Mouse (Mus musculus) skeletal muscle tissue, adult 2 months (tissue): ENCODE measurements around the gene Cldn15.

Experiments used
- DNase-seq: peaks from one replicate; pipeline ENCODE4 v3.0.0-alpha.2; 2012; ENCODE audit warnings: low read depth, low spot score

The Cldn15 gene

GRCm38 (mm10) chr5:136980974-136981373, 14.6 kb downstream of the Cldn15 start:
- no peak for DNase-seq

- DNase-seq, result no peak
Measured at GRCm38 (mm10) chr5:136982338-136982930, 16.0 kb downstream of the Cldn15 start.

- no peak for DNase-seq
Measured at GRCm38 (mm10) chr5:136984828-136985227, 18.4 kb downstream of the Cldn15 start.

- DNase-seq, result peak; percentile 99
Measured at GRCm38 (mm10) chr5:136986695-136987137, 20.3 kb downstream of the Cldn15 start, which contains the start of gene Plod3. Plod3 (plus strand) TSS chr5:136987019.

- peak; percentile 57 for DNase-seq
Measured at GRCm38 (mm10) chr5:136987138-136987933, 20.9 kb downstream of the Cldn15 start.

GRCm38 (mm10) chr5:136987934-136988271, 21.5 kb downstream of the Cldn15 start, which contains the start of gene Znhit1:
Znhit1 (minus strand) TSS chr5:136988021.
- DNase-seq, result no peak

- DNase-seq, result no peak
Measured at GRCm38 (mm10) chr5:136988420-136988819, 22.0 kb downstream of the Cldn15 start.

- DNase-seq, result no peak
Measured at GRCm38 (mm10) chr5:136989801-136990200, 23.4 kb downstream of the Cldn15 start.

- DNase-seq, result no peak
Measured at GRCm38 (mm10) chr5:136999449-136999848, 33.0 kb downstream of the Cldn15 start.

- no peak for DNase-seq
Measured at GRCm38 (mm10) chr5:137000612-137001011, 34.2 kb downstream of the Cldn15 start.

- no peak for DNase-seq
Measured at GRCm38 (mm10) chr5:137007276-137007675, 40.9 kb downstream of the Cldn15 start.

GRCm38 (mm10) chr5:137009988-137010387, 43.6 kb downstream of the Cldn15 start:
- no peak for DNase-seq

GRCm38 (mm10) chr5:137012401-137012950, 46.1 kb downstream of the Cldn15 start:
- DNase-seq, result no peak

GRCm38 (mm10) chr5:137015913-137016312, 49.5 kb downstream of the Cldn15 start:
- DNase-seq, result no peak

- DNase-seq, result no peak
Measured at GRCm38 (mm10) chr5:137024318-137024717, 57.9 kb downstream of the Cldn15 start.

- peak; percentile 18 for DNase-seq
Measured at GRCm38 (mm10) chr5:137025132-137025531, 58.7 kb downstream of the Cldn15 start.
